Mouse (Mus musculus) layer of hippocampus, adult 8-10 months (tissue): Measurements from ENCODE around the gene Mpped2. TPM values are rescaled to one million over a fixed set of nuclear protein-coding genes. Genes with fewer than 3 reads are reported as not detected.

Experiments used
- DNase-seq, 2 experiments: peaks; one replicate each; pipeline ENCODE4 v3.0.0; 2022; ENCODE audit warnings: low spot score in 2 of 2
- total RNA-seq, 4 experiments: library from RNA; stranded (reverse); gene quantifications; 2 replicates each; pipeline ENCODE4 v1.2.4; 2022

Gene Mpped2
- 10 to 100 TPM; 31.3 to 42.6 (median 36.7) TPM for total RNA-seq

DNA sequence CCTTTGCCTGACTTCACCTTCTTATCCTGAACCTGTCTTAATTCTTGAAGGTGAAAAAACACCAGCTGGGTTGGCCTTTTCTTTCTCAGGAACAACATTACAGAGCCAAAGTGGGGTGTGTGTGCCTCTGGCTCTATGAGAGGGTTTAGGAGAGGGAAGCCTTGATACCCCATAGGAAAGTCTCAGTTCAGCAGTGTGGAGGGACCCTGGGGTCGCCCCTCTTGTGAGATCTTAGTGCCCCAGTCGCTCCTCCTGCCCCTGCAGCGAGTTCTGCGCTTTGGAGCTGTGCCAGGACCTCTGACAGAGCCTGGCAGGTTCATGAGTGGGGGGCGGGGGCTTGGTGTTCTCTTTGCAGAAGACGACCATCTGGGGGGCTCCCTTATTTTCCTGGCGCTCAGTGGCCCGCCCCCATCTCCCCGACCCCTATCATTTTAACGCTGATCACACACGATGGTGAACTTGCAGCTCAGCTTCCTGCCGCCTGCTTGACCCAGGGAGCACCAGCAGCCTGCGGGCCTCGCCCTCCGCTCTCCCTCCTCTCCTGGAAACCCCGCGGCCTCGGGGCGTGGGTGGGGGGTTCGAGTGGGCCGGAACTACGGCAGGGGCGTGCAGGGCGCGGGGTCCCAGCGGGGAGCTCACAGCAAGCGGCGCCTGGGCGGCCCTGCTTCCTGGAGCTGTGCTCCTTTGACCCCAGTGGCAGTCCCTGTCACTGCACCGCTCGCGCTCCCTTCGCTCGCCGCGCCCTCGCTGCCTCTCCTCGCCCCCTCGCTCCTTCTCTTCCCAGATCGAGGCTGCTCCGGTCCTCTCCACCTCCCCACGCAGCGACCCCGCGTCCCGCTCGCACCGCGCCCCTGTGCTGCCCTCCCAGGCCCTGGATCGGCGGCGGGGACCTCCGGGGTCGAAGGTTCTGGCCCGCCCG, at the start of gene Mpped2:
Gene Mpped2, plus strand, starts transcription at position 487 of the 919 bp plus-strand sequence.
- DNase-seq = peak; percentile 24 to 34

- DNase-seq = no peak
Observed at GRCm38 (mm10) chr2:106644782-106645181, 48.3 kb upstream of the Mpped2 start.

DNA sequence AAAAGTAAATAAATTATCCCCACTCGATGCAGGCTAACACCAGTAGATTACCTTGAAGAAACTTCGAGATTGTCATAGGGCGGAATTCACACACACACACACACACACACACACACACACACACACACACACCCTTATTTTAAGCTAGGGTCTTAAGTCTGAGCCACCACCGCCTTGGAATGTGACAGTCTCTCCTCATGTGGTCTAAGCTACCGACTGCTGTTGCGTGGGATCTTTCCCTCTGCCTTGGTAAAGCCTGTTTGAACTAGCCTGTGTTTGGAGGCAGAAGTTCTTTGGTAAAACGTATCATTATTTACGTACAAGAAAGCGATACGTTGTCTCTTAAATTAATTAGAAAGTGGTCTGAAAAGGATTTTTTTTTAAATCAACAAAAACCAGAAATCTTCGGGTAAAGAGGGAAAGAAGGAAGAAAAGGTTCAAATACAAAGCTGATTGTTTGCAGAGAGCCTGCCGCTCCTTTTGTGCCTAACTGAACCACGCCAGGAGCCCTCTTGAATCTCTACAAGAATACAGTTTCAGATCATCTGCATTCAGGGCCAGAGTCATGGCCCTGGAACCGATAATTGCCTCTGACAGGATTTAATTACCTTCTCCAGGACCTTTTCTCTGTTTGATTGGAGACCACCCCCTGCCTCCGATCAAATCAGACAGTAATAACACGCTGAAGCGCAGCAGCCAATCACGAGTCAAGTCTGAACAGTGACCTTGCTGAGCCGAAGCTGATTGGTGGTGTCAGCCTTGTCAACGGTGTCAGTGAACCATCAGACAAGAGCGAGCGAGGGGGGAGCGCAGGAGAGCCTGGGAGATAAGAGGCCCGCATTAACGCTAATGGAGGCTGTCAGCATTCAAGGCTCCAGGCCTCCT, 43.1 kb upstream of the Mpped2 start:
- DNase-seq = peak; percentile 85 to 91

DNA sequence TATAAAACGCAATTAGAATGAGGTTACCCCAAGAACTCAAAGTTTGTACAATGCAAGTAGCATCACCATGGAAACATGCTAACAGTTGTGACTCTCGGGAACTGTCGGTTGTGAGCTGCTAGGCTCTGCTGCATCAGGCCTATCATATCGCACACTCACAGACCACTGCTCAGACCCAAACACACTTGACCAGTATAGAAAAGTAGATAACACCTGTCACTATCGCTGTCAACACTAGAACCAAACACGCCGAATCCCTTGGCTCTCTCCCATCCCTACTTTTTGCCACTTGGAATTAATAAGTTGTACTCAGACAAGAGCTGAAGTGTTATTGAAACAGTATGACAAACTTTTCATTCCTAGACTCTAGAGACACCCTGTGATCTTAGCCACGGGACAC, 40.9 kb upstream of the Mpped2 start:
- DNase-seq = no peak

DNA sequence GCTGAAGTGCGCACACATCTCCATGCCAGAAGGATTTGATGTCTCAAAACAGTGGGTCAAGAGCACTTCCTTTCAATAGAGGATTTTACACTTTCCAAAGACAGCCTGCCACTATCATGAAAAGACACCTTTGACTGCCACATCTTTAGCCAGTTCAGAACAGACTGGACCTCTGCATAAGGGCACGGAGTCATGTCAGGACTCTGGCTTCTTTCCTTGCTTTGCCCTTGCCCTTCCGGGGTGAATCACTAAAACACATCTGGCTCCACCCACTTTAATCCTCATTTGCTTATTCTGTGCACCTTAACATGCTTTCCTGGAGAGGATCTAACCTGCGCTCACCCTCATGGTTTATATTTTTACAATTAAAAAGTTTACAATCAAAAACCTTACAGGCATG, 40.3 kb upstream of the Mpped2 start:
- no peak for DNase-seq

DNA sequence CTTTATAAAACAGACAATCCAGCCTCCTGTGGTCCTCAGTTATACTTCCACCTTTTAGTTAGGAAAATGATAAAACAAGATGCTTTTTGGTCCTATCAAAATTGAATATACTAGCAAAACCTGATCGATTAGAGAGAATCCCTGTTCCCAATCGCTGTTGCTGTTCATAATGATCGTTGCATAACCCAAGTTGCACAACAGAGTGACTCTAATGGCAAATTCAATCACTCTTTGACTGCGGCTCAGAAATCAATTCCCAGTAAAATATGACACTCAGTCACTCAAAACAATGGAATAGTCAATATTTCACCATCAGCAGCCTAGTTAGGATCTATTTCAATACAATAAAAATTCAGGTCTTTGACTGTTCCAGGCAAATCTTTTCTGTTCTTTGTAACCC, 39.8 kb upstream of the Mpped2 start:
- DNase-seq = no peak

- DNase-seq = no peak
Observed at GRCm38 (mm10) chr2:106655271-106655670, 37.8 kb upstream of the Mpped2 start.

- DNase-seq = no peak
Observed at GRCm38 (mm10) chr2:106665271-106665670, 27.8 kb upstream of the Mpped2 start.

- no peak for DNase-seq
Observed at GRCm38 (mm10) chr2:106674319-106674718, 18.8 kb upstream of the Mpped2 start.

- no peak for DNase-seq
Observed at GRCm38 (mm10) chr2:106677449-106677848, 15.6 kb upstream of the Mpped2 start.

- no peak for DNase-seq
Observed at GRCm38 (mm10) chr2:106679720-106680455, 13.2 kb upstream of the Mpped2 start.

- no peak for DNase-seq
Observed at GRCm38 (mm10) chr2:106683185-106683831, 9.8 kb upstream of the Mpped2 start.

DNA sequence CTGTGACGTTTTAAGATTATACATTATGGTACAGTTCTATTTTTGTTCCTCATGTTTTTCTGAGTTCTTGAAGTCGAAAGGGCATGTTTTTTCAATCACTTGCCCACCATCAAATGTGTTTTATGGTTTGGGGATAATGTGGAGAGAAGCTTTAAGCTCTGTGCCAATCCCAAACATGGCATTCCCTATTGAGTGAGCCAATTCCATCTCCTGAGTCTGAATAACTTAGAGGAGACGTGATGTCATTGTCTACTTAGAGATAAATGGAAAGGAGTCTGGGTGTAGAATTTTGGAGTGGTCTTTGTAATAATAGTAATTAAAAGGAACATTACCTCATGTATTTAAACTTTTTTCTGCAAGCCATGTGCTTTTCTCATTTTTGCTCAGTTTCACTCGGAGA, 9.2 kb upstream of the Mpped2 start:
- no peak for DNase-seq

DNA sequence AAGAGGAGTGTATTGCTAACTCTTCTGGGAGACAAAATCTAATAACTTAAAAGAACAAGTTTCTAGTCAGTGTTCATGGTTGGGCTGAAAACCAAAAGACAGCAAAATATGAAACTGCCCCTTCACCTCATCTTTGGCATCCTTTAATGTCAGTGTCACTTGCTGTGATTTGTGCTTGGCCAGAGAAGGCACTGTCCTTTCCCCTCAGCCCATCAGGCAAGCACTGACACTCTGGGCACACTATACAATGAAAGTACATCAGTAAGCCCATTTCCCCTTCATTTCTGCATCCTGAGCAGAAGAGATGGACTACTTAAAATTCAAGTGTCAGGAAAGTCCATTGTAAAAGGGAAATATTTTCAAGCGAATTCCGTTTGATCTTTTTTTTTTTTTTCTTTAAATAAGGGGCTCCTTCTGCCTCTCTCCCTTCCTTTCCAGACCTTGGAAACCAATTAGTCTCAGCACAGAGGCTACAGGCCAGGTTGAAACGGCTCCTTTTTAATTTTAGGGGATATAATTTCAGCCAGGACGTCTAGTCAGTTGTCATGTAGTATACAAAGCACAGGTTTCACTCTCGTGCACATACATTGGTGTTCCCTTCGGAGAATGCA, 1.2 kb upstream of the Mpped2 start:
- DNase-seq = no peak

DNA sequence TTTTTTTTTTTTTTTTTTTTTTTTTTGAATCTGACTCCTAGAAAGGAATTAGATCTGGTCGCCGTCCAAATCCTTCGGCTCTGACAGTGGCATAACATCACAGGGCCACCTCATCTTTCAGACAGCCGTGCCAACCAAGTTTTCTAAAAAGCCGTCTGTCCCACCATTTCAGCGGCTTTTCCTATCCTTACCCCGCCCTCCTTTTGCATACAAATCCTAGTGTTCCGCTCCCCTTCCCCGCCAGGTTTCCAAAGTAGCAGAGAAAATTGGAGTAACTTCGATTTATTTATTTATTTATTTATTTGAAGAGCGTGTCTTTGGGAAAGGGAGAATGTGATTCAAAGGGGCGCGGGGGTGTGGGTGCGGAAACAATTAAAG, 675 bp upstream of the Mpped2 start:
- DNase-seq = no peak

DNA sequence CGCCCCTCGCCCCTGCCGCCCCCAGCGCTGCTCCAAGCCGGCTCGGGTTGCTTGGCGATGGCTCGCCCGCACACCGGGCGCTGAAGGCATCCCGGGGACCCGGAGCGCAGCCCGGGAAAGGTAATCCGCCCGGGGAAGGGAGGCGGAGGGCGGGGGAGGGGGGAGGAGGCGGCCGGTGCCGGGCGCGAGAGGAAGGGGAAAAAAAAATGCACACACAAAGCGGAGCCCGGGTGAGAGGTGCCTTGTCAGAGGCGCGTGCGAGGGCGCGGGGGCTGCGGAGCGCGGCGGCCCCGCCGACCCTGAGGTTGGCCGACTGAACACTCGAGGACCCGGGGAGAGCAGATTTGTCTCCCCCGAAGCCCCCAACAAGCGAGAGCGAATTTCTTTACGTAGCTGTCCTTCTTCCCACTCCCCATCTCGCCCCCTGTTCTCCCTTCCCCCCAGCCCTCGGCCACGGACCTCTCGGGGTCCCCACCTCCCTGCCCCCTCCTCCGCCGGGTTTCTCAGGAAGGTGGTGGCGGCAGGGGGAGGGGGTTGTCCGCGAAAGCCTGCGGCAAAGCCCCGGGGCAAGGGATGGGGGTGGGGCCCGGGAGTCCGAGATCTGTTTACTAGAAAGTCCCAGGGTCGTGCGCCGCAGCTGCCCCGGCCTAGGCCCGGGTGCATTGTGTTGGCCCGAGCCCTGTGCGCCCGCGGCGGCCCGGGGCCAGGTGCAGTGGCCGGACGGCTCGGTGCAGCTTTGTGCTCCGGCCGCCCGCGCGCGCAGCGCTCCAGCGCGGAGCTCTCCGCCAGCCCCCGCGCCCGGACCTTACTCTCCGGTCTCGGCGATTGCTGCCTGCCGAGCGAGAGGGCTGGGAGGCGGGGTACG, 865 bp downstream of the Mpped2 start:
- peak in 1 of 2 experiments; percentile 42 for DNase-seq

GRCm38 (mm10) chr2:106694567-106694885, 1.5 kb downstream of the Mpped2 start:
- DNase-seq = no peak

DNA sequence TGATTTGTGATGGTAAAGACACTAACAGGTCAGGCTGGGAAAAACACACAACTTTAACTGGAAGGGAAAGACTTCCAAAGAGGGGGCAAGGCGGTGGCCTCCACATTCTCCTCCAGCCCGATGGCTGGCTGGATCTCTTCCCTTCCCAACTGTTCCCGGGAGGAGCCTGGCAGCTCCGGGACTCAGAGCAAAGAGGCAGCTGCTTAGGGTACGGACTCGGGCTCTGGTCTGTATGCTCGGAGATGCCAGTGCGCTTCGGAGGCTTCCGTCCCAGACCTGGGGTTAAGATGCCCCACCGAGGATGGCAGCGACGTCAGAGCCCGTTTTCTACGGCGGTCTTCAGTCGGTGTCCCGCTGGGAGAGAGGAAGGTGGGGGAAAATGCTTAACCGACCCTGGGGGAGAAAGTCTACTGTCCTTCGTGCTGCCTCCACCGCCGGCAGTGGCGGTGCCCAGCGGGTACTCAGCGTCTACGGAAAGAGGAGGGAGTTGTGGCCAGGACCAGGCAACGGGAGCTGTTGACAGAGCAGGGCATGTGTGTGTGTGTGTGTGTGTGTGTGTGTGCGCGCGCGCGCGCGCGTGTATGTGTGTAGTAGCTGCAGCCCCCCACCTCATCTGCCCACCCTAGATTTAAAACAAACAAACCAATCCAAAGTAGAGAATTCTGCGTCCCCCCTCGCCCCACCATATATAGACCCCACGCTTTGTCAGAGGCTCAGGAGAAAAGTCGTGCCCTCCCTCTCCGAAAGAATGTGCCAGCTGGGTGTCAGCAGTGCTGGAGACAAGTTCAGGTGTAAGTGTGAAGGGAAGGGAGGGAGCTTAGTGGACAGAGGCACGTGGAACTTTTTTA, 2.0 kb downstream of the Mpped2 start:
- DNase-seq = no peak

GRCm38 (mm10) chr2:106695734-106696022, 2.6 kb downstream of the Mpped2 start:
- DNase-seq = no peak
